Mouse (Mus musculus) limb, embryonic 14.5 days (tissue): ENCODE measurements around the gene Dync2li1. TPM values are rescaled to one million over a fixed set of nuclear protein-coding genes. Genes with fewer than 3 reads are reported as not detected.
A peak's percentile ranks its signal among the peaks of the same experiment; 100 is the strongest.

ENCODE experiments used
- ATAC-seq: fragments of 200-750 bp; cut with Nextera tagmentation; 2 replicates; pipeline ENCODE4 v1.8.0; 2017; ENCODE audit warnings: low read depth, moderate number of reproducible peaks, moderate TSS enrichment; ENCODE audit not compliant: low FRiP score
- DNase-seq: peaks from one replicate; pipeline ENCODE4 v3.0.0-alpha.2; 2015; ENCODE audit warnings: low spot score
- H3K27ac ChIP-seq: fragments of 300-500 bp; sonication (generic); replicated peaks from 2 replicates; pipeline ENCODE4 v1.5.1; 2014; ENCODE audit warnings: low read depth, mild to moderate bottlenecking, low read length, moderate library complexity, mixed read lengths
- H3K27me3 ChIP-seq: fragments of 300-500 bp; sonication (generic); 2 replicates; pipeline ENCODE4 v1.6.1; 2014; ENCODE audit warnings: low read length, mixed read lengths; ENCODE audit not compliant: control insufficient read depth, insufficient read depth
- H3K36me3 ChIP-seq: fragments of 300-500 bp; sonication (generic); 2 replicates; pipeline ENCODE4 v1.6.1; 2014; ENCODE audit warnings: mild to moderate bottlenecking, low read length, moderate library complexity, mixed read lengths; ENCODE audit not compliant: control insufficient read depth, insufficient read depth
- H3K4me1 ChIP-seq: fragments of 300-500 bp; sonication (generic); 2 replicates; pipeline ENCODE4 v1.6.1; 2014; ENCODE audit warnings: antibody characterized with exemption, low read length, mixed read lengths; ENCODE audit not compliant: control insufficient read depth, insufficient read depth
- H3K4me2 ChIP-seq: fragments of 300-500 bp; sonication (generic); replicated peaks from 2 replicates; pipeline ENCODE4 v1.6.1; 2014; ENCODE audit warnings: low read depth, mild to moderate bottlenecking, low read length, moderate library complexity; ENCODE audit not compliant: severe bottlenecking
- H3K4me3 ChIP-seq: fragments of 300-500 bp; sonication (generic); replicated peaks from 2 replicates; pipeline ENCODE4 v1.5.1; 2014; ENCODE audit warnings: low read length
- H3K9ac ChIP-seq: fragments of 300-500 bp; sonication (generic); 2 replicates; pipeline ENCODE4 v1.6.1; 2014; ENCODE audit warnings: mild to moderate bottlenecking, low read depth, low read length, moderate library complexity; ENCODE audit not compliant: severe bottlenecking
- H3K9me3 ChIP-seq: fragments of 300-500 bp; sonication (generic); 2 replicates; pipeline ENCODE4 v1.6.1; 2016; ENCODE audit warnings: low read length; ENCODE audit not compliant: control insufficient read depth
- POLR2A ChIP-seq: fragments of 200-500 bp; IDR thresholded peaks from 2 replicates; pipeline ENCODE4 v1.8.0; 2012; ENCODE audit warnings: inconsistent platforms, mild to moderate bottlenecking, moderate library complexity, borderline replicate concordance; ENCODE audit not compliant: insufficient read depth, insufficient read length; ENCODE audit errors: extremely low read depth
- WGBS: fragments of 180-500 bp; shearing (Covaris S2); extraction: QIAGEN DNeasy Blood & Tissue Kit; methylation state at CpG from one replicate; pipeline ENCODE4 v1.1.7; 2014; 5-methylcytosine and 5-hydroxymethylcytosine counted together
- polyA plus RNA-seq, 2 experiments: library from polyadenylated mRNA; depleted of rRNA in 1 of 2; stranded (reverse) in 1 of 2; unstranded in 1 of 2; fragments of >200 nt; fragmentation: Nextera tagmentation in 1 of 2; extraction: Ambion mirVana in 1 of 2; gene quantifications; 2 replicates each; pipeline versions ENCODE4 v1.2.1 to v1.2.3; 2012 to 2014

Gene Dync2li1
- polyA plus RNA-seq, 2 experiments, result 21.0 to 29.9 TPM

DNA sequence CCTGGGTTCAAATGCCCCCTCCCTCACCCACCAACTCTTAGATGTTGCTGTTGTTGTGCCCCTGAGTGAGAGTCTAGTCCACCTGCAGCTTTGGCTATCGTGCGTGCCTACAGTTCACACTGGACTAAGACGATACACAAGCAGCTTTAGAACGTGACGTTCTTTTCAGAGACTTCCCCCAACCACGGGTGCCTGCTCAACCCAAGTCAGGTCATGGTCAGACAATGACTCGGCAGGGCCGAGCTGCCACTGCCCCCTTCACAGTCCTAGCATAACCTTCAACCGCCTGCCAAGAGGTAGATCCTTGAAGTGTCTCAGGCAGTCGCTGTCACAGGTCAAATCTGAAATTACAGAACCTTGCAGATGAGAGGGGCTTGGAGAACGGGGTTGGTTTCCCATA lies 62.5 kb downstream of the Dync2li1 start:
- no peaks in the 10 kb centered on the region for H3K4me1 ChIP-seq
- H3K27ac ChIP-seq, result no peak overlapping the region
- no peaks in the 10 kb centered on the region for H3K27me3 ChIP-seq
- DNase-seq (no peak), ATAC-seq (no peak)
- H3K9ac ChIP-seq, result no peak overlapping the region
- 91% methylated on average over 11 of the region's 11 CpGs for WGBS
- no peak overlapping the region for H3K4me3 ChIP-seq
- no peaks in the 10 kb centered on the region for H3K9me3 ChIP-seq
- TF ChIP-seq POLR2A, result no peak
- H3K36me3 ChIP-seq, result no peaks in the 10 kb centered on the region
- H3K4me2 ChIP-seq, result no peak overlapping the region

- no peak for TF ChIP-seq POLR2A
- no peak overlapping the region for H3K27ac ChIP-seq
- no peaks in the 10 kb centered on the region for H3K36me3 ChIP-seq
- H3K9ac ChIP-seq, result no peak overlapping the region
- DNase-seq (no peak), ATAC-seq (no peak)
- H3K4me2 ChIP-seq, result no peak overlapping the region
- H3K27me3 ChIP-seq, result no peaks in the 10 kb centered on the region
- no peaks in the 10 kb centered on the region for H3K4me1 ChIP-seq
- 62% methylated on average over 5 of the region's 5 CpGs for WGBS
- H3K9me3 ChIP-seq, result no peaks in the 10 kb centered on the region
- H3K4me3 ChIP-seq, result no peak overlapping the region
Observed at GRCm38 (mm10) chr17:84689316-84689715, 63.0 kb downstream of the Dync2li1 start.

GRCm38 (mm10) chr17:84690111-84690510 lies 63.8 kb downstream of the Dync2li1 start:
- DNase-seq (no peak), ATAC-seq (no peak)
- TF ChIP-seq POLR2A, result no peak
- no peak overlapping the region for H3K4me2 ChIP-seq
- H3K36me3 ChIP-seq, result no peaks in the 10 kb centered on the region
- H3K27me3 ChIP-seq, result no peaks in the 10 kb centered on the region
- H3K4me1 ChIP-seq, result no peaks in the 10 kb centered on the region
- H3K9ac ChIP-seq, result no peak overlapping the region
- H3K9me3 ChIP-seq, result no peaks in the 10 kb centered on the region
- H3K27ac ChIP-seq, result no peak overlapping the region
- no peak overlapping the region for H3K4me3 ChIP-seq
- WGBS, result 69% methylated on average over 5 of the region's 5 CpGs

GRCm38 (mm10) chr17:84693741-84694140 lies 67.4 kb downstream of the Dync2li1 start:
- no peak overlapping the region for H3K9ac ChIP-seq
- no peak for DNase-seq
- TF ChIP-seq POLR2A, result no peak
- H3K4me1 ChIP-seq, result no peaks in the 10 kb centered on the region
- H3K27me3 ChIP-seq, result no peaks in the 10 kb centered on the region
- H3K4me3 ChIP-seq, result no peak overlapping the region
- H3K9me3 ChIP-seq, result no peaks in the 10 kb centered on the region
- H3K27ac ChIP-seq, result no peak overlapping the region
- no peaks in the 10 kb centered on the region for H3K36me3 ChIP-seq
- no peak for ATAC-seq
- H3K4me2 ChIP-seq, result no peak overlapping the region
- 75% methylated on average over 2 of the region's 2 CpGs for WGBS

- no peaks in the 10 kb centered on the region for H3K27me3 ChIP-seq
- H3K4me2 ChIP-seq, result no peak overlapping the region
- H3K9me3 ChIP-seq, result no peaks in the 10 kb centered on the region
- DNase-seq (no peak), ATAC-seq (no peak)
- no peak overlapping the region for H3K27ac ChIP-seq
- H3K4me1 ChIP-seq, result peaks cover 7% of the 10 kb centered on the region
- no peak overlapping the region for H3K9ac ChIP-seq
- no peaks in the 10 kb centered on the region for H3K36me3 ChIP-seq
- H3K4me3 ChIP-seq, result no peak overlapping the region
- whole genome bisulfite sequencing, result 61% methylated on average over 6 of the region's 6 CpGs
- TF ChIP-seq POLR2A, result no peak
Observed at GRCm38 (mm10) chr17:84696537-84696936, 70.2 kb downstream of the Dync2li1 start.

DNA sequence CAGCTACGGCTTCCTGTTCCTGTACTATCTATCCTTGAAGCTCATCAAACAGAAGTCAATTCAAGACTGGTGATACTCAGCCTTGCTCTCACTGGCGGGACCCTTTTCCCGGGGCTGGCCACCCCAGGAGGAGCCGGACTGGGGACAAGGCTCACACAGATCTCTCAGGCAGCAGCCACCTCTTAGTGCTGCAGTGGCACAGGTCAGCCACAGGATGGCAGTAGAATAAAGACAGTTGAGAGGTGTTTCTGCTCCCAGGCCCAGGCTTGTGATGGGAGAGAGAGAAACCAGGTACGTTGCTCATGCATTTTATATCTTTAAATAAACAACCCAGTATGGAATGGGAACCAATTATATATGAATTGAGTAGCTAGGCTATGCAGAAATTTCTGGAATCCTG lies 72.4 kb downstream of the Dync2li1 start:
- H3K27me3 ChIP-seq, result no peaks in the 10 kb centered on the region
- TF ChIP-seq POLR2A, result no peak
- H3K9ac ChIP-seq, result no peak overlapping the region
- DNase-seq (peak; percentile 67), ATAC-seq (peak; percentile 62; the same call in 1 of the 2 replicates)
- H3K9me3 ChIP-seq, result no peaks in the 10 kb centered on the region
- H3K36me3 ChIP-seq, result no peaks in the 10 kb centered on the region
- no peak overlapping the region for H3K27ac ChIP-seq
- no peak overlapping the region for H3K4me3 ChIP-seq
- peaks cover 11% of the 10 kb centered on the region for H3K4me1 ChIP-seq
- no peak overlapping the region for H3K4me2 ChIP-seq
- 25% methylated on average over 5 of the region's 5 CpGs for WGBS

Other genes starting within 250 kb of the Dync2li1 start
- gene Thada, start 160.3 kb upstream of the Dync2li1 start, polyA plus RNA-seq (2012; rRNA removed), result 9.1 and 9.6 TPM in 2 replicates
- 9.4 and 9.7 TPM in 2 replicates for gene Thada, start 160.3 kb upstream of the Dync2li1 start, polyA plus RNA-seq (2014; fragmentation: Nextera tagmentation; extraction: Ambion mirVana)
- 24.5 TPM in 2 replicates for gene Plekhh2, start 114.6 kb upstream of the Dync2li1 start, polyA plus RNA-seq (2012; rRNA removed)
- 12.6 and 12.8 TPM in 2 replicates for gene Plekhh2, start 114.6 kb upstream of the Dync2li1 start, polyA plus RNA-seq (2014; fragmentation: Nextera tagmentation; extraction: Ambion mirVana)
- 0.16 and 0.27 TPM in 2 replicates for gene Abcg8, start 49.8 kb downstream of the Dync2li1 start, polyA plus RNA-seq (2012; rRNA removed)
- gene Abcg8, start 49.8 kb downstream of the Dync2li1 start, polyA plus RNA-seq (2014; fragmentation: Nextera tagmentation; extraction: Ambion mirVana), result 0.18 TPM in 1 of 2 replicates, not detected in the other
- 1.7 and 2.6 TPM in 2 replicates for gene Abcg5, start 56.5 kb downstream of the Dync2li1 start, polyA plus RNA-seq (2012; rRNA removed)
- gene Abcg5, start 56.5 kb downstream of the Dync2li1 start, polyA plus RNA-seq (2014; fragmentation: Nextera tagmentation; extraction: Ambion mirVana), result 1.3 and 2.3 TPM in 2 replicates
- 15.8 and 22.3 TPM in 2 replicates for gene Lrpprc, start 164.3 kb downstream of the Dync2li1 start, polyA plus RNA-seq (2012; rRNA removed)
- gene Lrpprc, start 164.3 kb downstream of the Dync2li1 start, polyA plus RNA-seq (2014; fragmentation: Nextera tagmentation; extraction: Ambion mirVana), result 35.5 and 38.5 TPM in 2 replicates